Mouse (Mus musculus) kidney, postnatal 0 days (tissue): ENCODE data around the gene Abhd17a. TPM values are rescaled to one million over a fixed set of nuclear protein-coding genes. Genes with fewer than 3 reads are reported as not detected.

Source experiments
- ATAC-seq: fragments of 200-750 bp; cut with Nextera tagmentation; replicated peaks from 2 replicates; pipeline ENCODE4 v1.8.0; 2017; ENCODE audit warnings: low read depth, moderate number of reproducible peaks, moderate TSS enrichment, moderate library complexity; ENCODE audit not compliant: low FRiP score
- DNase-seq: peaks from one replicate; pipeline ENCODE4 v3.0.0-alpha.2; 2016; ENCODE audit warnings: low spot score
- H3K27ac ChIP-seq: fragments of 300-500 bp; sonication (generic); 2 replicates; pipeline ENCODE4 v1.5.1; 2014; ENCODE audit warnings: mild to moderate bottlenecking
- H3K27me3 ChIP-seq: fragments of 300-500 bp; sonication (generic); 2 replicates; pipeline ENCODE4 v1.6.1; 2014; ENCODE audit warnings: low read length, mixed read lengths; ENCODE audit not compliant: insufficient read depth
- H3K36me3 ChIP-seq: fragments of 300-500 bp; sonication (generic); 2 replicates; pipeline ENCODE4 v1.6.1; 2014; ENCODE audit warnings: low read length, mixed read lengths; ENCODE audit not compliant: insufficient read depth
- H3K4me1 ChIP-seq: fragments of 300-500 bp; sonication (generic); replicated peaks from 2 replicates; pipeline ENCODE4 v1.6.1; 2014; ENCODE audit warnings: antibody characterized with exemption, low read length, mixed read lengths; ENCODE audit not compliant: insufficient read depth
- H3K4me2 ChIP-seq: fragments of 300-500 bp; sonication (generic); 2 replicates; pipeline ENCODE4 v1.6.1; 2014; ENCODE audit warnings: mild to moderate bottlenecking, low read length, moderate library complexity, mixed read lengths
- H3K4me3 ChIP-seq: fragments of 300-500 bp; sonication (generic); replicated peaks from 2 replicates; pipeline ENCODE4 v1.5.1; 2014; ENCODE audit warnings: low read depth, low read length
- H3K9ac ChIP-seq: fragments of 300-500 bp; sonication (generic); 2 replicates; pipeline ENCODE4 v1.6.1; 2014; ENCODE audit warnings: low read depth, low read length
- H3K9me3 ChIP-seq: fragments of 300-500 bp; sonication (generic); replicated peaks from 2 replicates; pipeline ENCODE4 v1.6.1; 2016; ENCODE audit warnings: low read length, inconsistent platforms, mixed read lengths
- CTCF ChIP-seq: IDR thresholded peaks from 2 replicates; pipeline ENCODE4 v1.5.1; 2016; ENCODE audit warnings: antibody characterized with exemption, low read depth, mild to moderate bottlenecking, moderate library complexity
- WGBS: fragments of 180-500 bp; shearing (Covaris S2); extraction: QIAGEN DNeasy Blood & Tissue Kit; methylation state at CpG from one replicate; pipeline ENCODE4 v1.1.7; 2014; 5-methylcytosine and 5-hydroxymethylcytosine counted together
- polyA plus RNA-seq: library from polyadenylated mRNA; unstranded; fragments of >200 nt; fragmentation: Nextera tagmentation; extraction: Ambion mirVana; gene quantifications from 2 replicates; pipeline ENCODE4 v1.2.1, GENCODE M21; 2015

The Abhd17a gene
- polyA plus RNA-seq, 1 experiment from 2014 or later: 121 TPM

DNA sequence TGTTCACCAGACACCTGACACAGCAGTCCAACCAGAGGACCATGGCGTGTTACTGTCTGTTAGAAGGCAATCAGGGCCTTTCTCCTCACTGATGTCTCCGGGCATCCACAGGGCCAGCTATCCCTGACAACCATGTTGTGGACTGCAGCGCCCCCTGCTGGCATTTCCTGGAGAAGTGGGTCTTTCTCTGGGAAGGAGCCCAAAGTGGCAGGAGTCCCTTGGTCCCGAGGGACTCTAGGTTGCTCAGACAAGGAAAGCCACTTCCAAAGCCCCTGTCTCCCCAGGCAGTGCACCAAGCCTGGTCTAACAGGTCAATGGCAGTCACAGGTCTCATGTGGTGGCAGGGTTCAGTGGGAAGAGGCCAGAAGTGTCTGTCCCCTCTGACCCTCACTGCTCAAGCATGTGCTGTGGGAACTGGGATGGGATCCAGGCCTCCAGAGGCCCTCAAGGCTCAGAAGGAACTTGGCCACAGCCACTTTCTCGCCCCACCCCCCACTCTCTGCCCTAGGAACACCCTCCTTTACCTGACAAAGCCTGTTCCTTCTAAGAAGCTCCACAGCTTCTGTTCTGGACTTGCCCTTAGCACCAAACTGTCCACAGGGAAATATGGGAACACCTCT lies 32.7 kb downstream of the Abhd17a start:
- H3K4me3 ChIP-seq: no peak overlapping the region
- no peaks in the 10 kb centered on the region for H3K27me3 ChIP-seq
- H3K36me3 ChIP-seq: no peaks in the 10 kb centered on the region
- no peak for ATAC-seq
- no peaks in the 10 kb centered on the region for H3K9me3 ChIP-seq
- DNase-seq: peak; percentile 70
- no peak overlapping the region for H3K4me2 ChIP-seq
- TF ChIP-seq CTCF: peak; percentile 82
- WGBS: 28% methylated on average over 5 of the region's 5 CpGs
- no peak overlapping the region for H3K27ac ChIP-seq
- H3K4me1 ChIP-seq: peaks cover 15% of the 10 kb centered on the region
- H3K9ac ChIP-seq: no peak overlapping the region

DNA sequence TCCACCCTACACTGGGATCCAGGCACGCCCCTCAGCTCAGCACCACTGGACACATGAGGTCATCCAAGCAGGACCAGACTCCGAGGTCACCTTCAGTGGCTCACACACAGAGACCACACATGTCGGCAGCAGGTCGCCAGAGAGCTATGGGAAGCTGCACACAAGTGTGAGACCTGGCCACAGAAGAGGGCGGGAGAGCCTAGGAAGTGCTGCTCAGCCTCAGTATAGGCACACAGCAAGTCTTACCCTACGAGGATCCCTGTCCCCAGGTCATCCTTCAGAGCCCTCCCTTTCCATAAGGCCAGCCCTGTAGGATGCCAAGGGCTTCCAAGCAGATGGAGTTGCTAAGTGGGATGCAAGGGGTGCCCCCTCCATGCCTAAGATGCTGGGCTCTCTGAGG lies 36.1 kb downstream of the Abhd17a start:
- Histone ChIP-seq H3K4me3 (no peak overlapping the region), H3K27me3 (no peaks in the 10 kb centered on the region), H3K4me2 (no peak overlapping the region), H3K4me1 (0 out of 2 replicates have a peak, but pooled peaks cover 6% of the 10 kb centered on the region), H3K36me3 (peaks cover 8% of the 10 kb centered on the region; the same call in 1 of the 2 replicates), H3K27ac (no peak overlapping the region), H3K9ac (no peak overlapping the region), H3K9me3 (no peaks in the 10 kb centered on the region)
- 82% methylated on average over 6 of the region's 6 CpGs for WGBS
- DNase-seq (no peak), ATAC-seq (no peak)
- no peak for TF ChIP-seq CTCF

- ATAC-seq: no peak
- H3K4me2 ChIP-seq: no peak overlapping the region
- WGBS: 93% methylated on average over 8 of the region's 8 CpGs
These were observed 36.6 kb downstream of the Abhd17a start for GRCm38 (mm10) chr10:80553575-80553974.

GRCm38 (mm10) chr10:80552364-80552763 lies 37.8 kb downstream of the Abhd17a start:
- H3K9ac ChIP-seq: no peak overlapping the region
- no peak for ATAC-seq

More at GRCm38 (mm10) chr10:80553575-80553974, 36.6 kb downstream of the Abhd17a start:
- no peak for TF ChIP-seq CTCF
- Histone ChIP-seq H3K27ac (no peak overlapping the region), H3K9me3 (no peaks in the 10 kb centered on the region), H3K4me1 (0 out of 2 replicates have a peak, but pooled peaks cover 6% of the 10 kb centered on the region), H3K4me3 (no peak overlapping the region), H3K27me3 (no peaks in the 10 kb centered on the region), H3K9ac (no peak overlapping the region), H3K36me3 (peaks cover 10% of the 10 kb centered on the region; the same call in 1 of the 2 replicates)
- no peak for DNase-seq

DNA sequence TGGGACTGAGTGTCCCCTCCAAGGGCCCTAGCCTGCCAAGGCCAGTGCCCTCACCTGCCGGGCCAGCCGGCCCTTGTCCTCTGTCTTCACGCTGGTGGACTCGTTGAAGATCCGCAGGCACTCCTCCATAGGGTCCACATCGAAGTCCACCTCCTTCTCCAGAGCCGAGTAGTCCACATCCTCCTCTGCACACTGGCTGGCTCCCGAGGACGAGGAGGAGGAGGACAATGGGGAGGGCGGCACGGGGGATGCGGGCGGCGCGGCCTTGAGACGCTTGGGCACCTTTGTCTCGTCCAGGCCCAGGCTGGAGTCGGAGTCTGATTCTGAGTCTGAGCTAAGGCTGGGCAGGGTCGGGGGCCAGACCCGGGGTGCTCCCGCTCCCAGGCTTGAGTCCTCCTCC lies 40.9 kb downstream of the Abhd17a start:
- no peak for DNase-seq

More at GRCm38 (mm10) chr10:80552364-80552763, 37.8 kb downstream of the Abhd17a start:
- peaks cover 15% of the 10 kb centered on the region; the same call in 1 of the 2 replicates for H3K36me3 ChIP-seq
- H3K4me2 ChIP-seq: no peak overlapping the region
- TF ChIP-seq CTCF: no peak
- no peaks in the 10 kb centered on the region for H3K4me1 ChIP-seq
- H3K27ac ChIP-seq: no peak overlapping the region
- H3K4me3 ChIP-seq: no peak overlapping the region
- H3K27me3 ChIP-seq: no peaks in the 10 kb centered on the region
- H3K9me3 ChIP-seq: no peaks in the 10 kb centered on the region
- no peak for DNase-seq
- 58% methylated on average over 9 of the region's 9 CpGs for WGBS

GRCm38 (mm10) chr10:80548428-80549006 lies 41.6 kb downstream of the Abhd17a start:
- peak; percentile 85 for TF ChIP-seq CTCF
- Histone ChIP-seq H3K27me3 (no peaks in the 10 kb centered on the region), H3K27ac (no peak overlapping the region), H3K4me1 (no peaks in the 10 kb centered on the region), H3K4me3 (no peak overlapping the region), H3K9me3 (no peaks in the 10 kb centered on the region), H3K36me3 (peaks cover 49% of the 10 kb centered on the region), H3K4me2 (no peak overlapping the region), H3K9ac (no peak overlapping the region)
- WGBS: 69% methylated on average over 10 of the region's 10 CpGs
- DNase-seq (peak; percentile 83), ATAC-seq (peak; percentile 55)

More for the DNA sequence above, 40.9 kb downstream of the Abhd17a start:
- Histone ChIP-seq H3K4me3 (no peak overlapping the region), H3K27me3 (no peaks in the 10 kb centered on the region), H3K9me3 (no peaks in the 10 kb centered on the region), H3K9ac (no peak overlapping the region), H3K36me3 (peaks cover 43% of the 10 kb centered on the region), H3K27ac (no peak overlapping the region), H3K4me1 (no peaks in the 10 kb centered on the region), H3K4me2 (no peak overlapping the region)
- WGBS: 70% methylated on average over 21 of the region's 21 CpGs
- no peak for TF ChIP-seq CTCF
- ATAC-seq: no peak
